Mouse (Mus musculus) layer of hippocampus, adult 2 months (tissue): ENCODE measurements around the gene Ccdc142. TPM values are rescaled to one million over a fixed set of nuclear protein-coding genes. Genes with fewer than 3 reads are reported as not detected.

ENCODE experiments used
- DNase-seq, 2 experiments: peaks; one replicate each; pipeline ENCODE4 v3.0.0; 2022; ENCODE audit warnings: low spot score in 2 of 2
- H3K27ac ChIP-seq: fragments of 200-600 bp; 2 replicates; pipeline ENCODE4 v1.8.1; 2022
- H3K4me3 ChIP-seq: fragments of 200-600 bp; 2 replicates; pipeline ENCODE4 v1.8.1; 2022; ENCODE audit warnings: mild to moderate bottlenecking
- CTCF ChIP-seq: fragments of 200-600 bp; conservative IDR thresholded peaks from 2 replicates; pipeline ENCODE4 v1.8.1; 2022; ENCODE audit warnings: antibody characterized with exemption, mild to moderate bottlenecking, moderate library complexity
- total RNA-seq, 2 experiments: library from RNA; stranded (reverse); gene quantifications; 2 replicates each; pipeline ENCODE4 v1.2.3; 2021

Ccdc142 gene
- total RNA-seq, 2 experiments from 2014 or later, result 7.7 to 9.1 TPM

GRCm38 (mm10) chr6:83092416-83093127, 8.8 kb upstream of the Ccdc142 start:
- TF ChIP-seq CTCF, result no peak
- Histone ChIP-seq H3K4me3 (no peak overlapping the region), H3K27ac (no peak overlapping the region)
- DNase-seq, result no peak

GRCm38 (mm10) chr6:83095968-83096367, 5.4 kb upstream of the Ccdc142 start:
- TF ChIP-seq CTCF, result no peak
- DNase-seq, result no peak
- Histone ChIP-seq H3K27ac (no peak overlapping the region), H3K4me3 (no peak overlapping the region)

- no peak for TF ChIP-seq CTCF
- Histone ChIP-seq H3K27ac (no peak overlapping the region), H3K4me3 (no peak overlapping the region)
- no peak for DNase-seq
Observed at GRCm38 (mm10) chr6:83098411-83098810, 3.0 kb upstream of the Ccdc142 start.

- H3K27ac ChIP-seq, result peak overlapping the region; percentile 93
- peak in 1 of 2 experiments; percentile 59 for DNase-seq
- H3K4me3 ChIP-seq, result peak overlapping the region; percentile 83
- peak; percentile 63 for TF ChIP-seq CTCF
Observed at GRCm38 (mm10) chr6:83101688-83102556, 521 bp downstream of the Ccdc142 start.

- TF ChIP-seq CTCF, result no peak
- peak overlapping the region; percentile 93 for H3K27ac ChIP-seq
- peak overlapping the region; percentile 83 for H3K4me3 ChIP-seq
- no peak for DNase-seq
Observed at GRCm38 (mm10) chr6:83103130-83103650, 1.8 kb downstream of the Ccdc142 start.

- peak in 1 of 2 experiments; percentile 85 for DNase-seq
- Histone ChIP-seq H3K4me3 (no peak overlapping the region), H3K27ac (peak overlapping the region; percentile 93)
- TF ChIP-seq CTCF, result no peak
Observed at GRCm38 (mm10) chr6:83104158-83104557, 2.8 kb downstream of the Ccdc142 start.

- peak in 1 of 2 experiments; percentile 75 for DNase-seq
- H3K27ac ChIP-seq, result peak overlapping the region; percentile 98
- peak overlapping the region; percentile 94; the same call in 1 of the 2 replicates for H3K4me3 ChIP-seq
Observed at GRCm38 (mm10) chr6:83107566-83108400, 6.4 kb downstream of the Ccdc142 start.

GRCm38 (mm10) chr6:83108762-83109668, 7.6 kb downstream of the Ccdc142 start, which contains the start of gene Mrpl53:
Gene Mrpl53, plus strand, starts transcription at chr6:83109040.
- Histone ChIP-seq H3K4me3 (peak within 1 kb of the TSS; percentile 94), H3K27ac (peak within 1 kb of the TSS; percentile 98)

More at GRCm38 (mm10) chr6:83107566-83108400, 6.4 kb downstream of the Ccdc142 start:
- TF ChIP-seq CTCF, result peak; percentile 85

GRCm38 (mm10) chr6:83111510-83112136, 10.2 kb downstream of the Ccdc142 start:
- TF ChIP-seq CTCF, result no peak
- H3K4me3 ChIP-seq, result no peak overlapping the region
- no peak for DNase-seq
- H3K27ac ChIP-seq, result no peak overlapping the region

More at GRCm38 (mm10) chr6:83108762-83109668, 7.6 kb downstream of the Ccdc142 start, which contains the start of gene Mrpl53:
- DNase-seq, result peak; percentile 73 to 81
- no peak for TF ChIP-seq CTCF

GRCm38 (mm10) chr6:83115011-83115671, 13.7 kb downstream of the Ccdc142 start, which contains the start of gene Mogs:
Gene Mogs, plus strand, starts transcription at chr6:83115496.
- Histone ChIP-seq H3K4me3 (peak within 1 kb of the TSS; percentile 88), H3K27ac (peak within 1 kb of the TSS; percentile 97)
- DNase-seq, result peak; percentile 92 to 94
- TF ChIP-seq CTCF, result peak; percentile 61
